Mouse (Mus musculus) cerebellum, postnatal 36 days (tissue): ENCODE results near the gene Gm8334.
"Not testable (repeated sequence)": the region's sequence is repeated elsewhere in the genome, so short reads cannot be mapped to it uniquely, and the experiment has no call there.

Source experiments
- DNase-seq, 2 experiments: peaks; one replicate each; pipeline ENCODE4 v3.0.0; 2021 to 2022; ENCODE audit warnings: mixed read lengths in 2 of 2

Gene Gm8334

GRCm38 (mm10) chrX:148615053-148615452 lies at the start of gene Gm8334:
TSS of gene Gm8334 (minus strand) at chrX:148615153.
- DNase-seq: not testable (repeated sequence)

GRCm38 (mm10) chrX:148663298-148663697 lies 48.3 kb upstream of the Gm8334 start, which contains the start of gene Gm15127:
TSS of gene Gm15127 (plus strand) at chrX:148663598.
- DNase-seq: not testable (repeated sequence)
